Mouse (Mus musculus) kidney, adult 2 months (tissue): ENCODE data around the gene Smok2b. TPM values are rescaled to one million over a fixed set of nuclear protein-coding genes. Genes with fewer than 3 reads are reported as not detected.
"Not testable (repeated sequence)": the region's sequence is repeated elsewhere in the genome, so short reads cannot be mapped to it uniquely, and the experiment has no call there.

Source experiments
- DNase-seq: peaks from one replicate; pipeline ENCODE4 v3.0.0; 2021
- H3K27ac ChIP-seq: fragments of 200-500 bp; 2 replicates; pipeline ENCODE4 v1.5.1; 2012; ENCODE audit warnings: low read depth, low read length, control low read depth, inconsistent platforms; ENCODE audit not compliant: insufficient read depth
- H3K27me3 ChIP-seq: fragments of 200-500 bp; replicated peaks from 2 replicates; pipeline ENCODE4 v1.6.1; 2012; ENCODE audit warnings: mild to moderate bottlenecking, moderate library complexity, low read length, inconsistent platforms; ENCODE audit not compliant: control insufficient read depth, insufficient read depth
- H3K36me3 ChIP-seq: fragments of 200-500 bp; 2 replicates; pipeline ENCODE4 v1.6.1; 2012; ENCODE audit warnings: mild to moderate bottlenecking, moderate library complexity, low read length, inconsistent platforms; ENCODE audit not compliant: control insufficient read depth, insufficient read depth
- H3K4me1 ChIP-seq: fragments of 200-500 bp; 2 replicates; pipeline ENCODE4 v1.6.1; 2011; ENCODE audit warnings: low read length; ENCODE audit not compliant: control insufficient read depth, insufficient read depth
- H3K4me3 ChIP-seq: fragments of 200-500 bp; 2 replicates; pipeline ENCODE4 v1.5.1; 2011; ENCODE audit warnings: mild to moderate bottlenecking, low read depth, low read length, control low read depth; ENCODE audit not compliant: insufficient read depth
- CTCF ChIP-seq: fragments of 200-500 bp; conservative IDR thresholded peaks from 2 replicates; pipeline ENCODE4 v1.5.1; 2011; ENCODE audit warnings: low read depth, mild to moderate bottlenecking, control low read depth, low read length, moderate library complexity, mixed read lengths; ENCODE audit not compliant: insufficient read depth, insufficient read length
- POLR2A ChIP-seq: fragments of 200-500 bp; IDR thresholded peaks from one replicate; pipeline ENCODE4 v1.6.1; 2011; ENCODE audit warnings: low read depth, low read length, control low read depth
- WGBS: fragments of 180-500 bp; shearing (Covaris S2); methylation state at CpG from one replicate; pipeline ENCODE4 v1.1.7; 2018; 5-methylcytosine and 5-hydroxymethylcytosine counted together
- polyA plus RNA-seq: library from polyadenylated mRNA; depleted of rRNA; stranded (reverse); fragments of >200 nt; gene quantifications from 2 replicates; pipeline ENCODE4 v1.2.3, GENCODE M21; 2012

The Smok2b gene
- polyA plus RNA-seq, 1 experiment, result not detected

DNA sequence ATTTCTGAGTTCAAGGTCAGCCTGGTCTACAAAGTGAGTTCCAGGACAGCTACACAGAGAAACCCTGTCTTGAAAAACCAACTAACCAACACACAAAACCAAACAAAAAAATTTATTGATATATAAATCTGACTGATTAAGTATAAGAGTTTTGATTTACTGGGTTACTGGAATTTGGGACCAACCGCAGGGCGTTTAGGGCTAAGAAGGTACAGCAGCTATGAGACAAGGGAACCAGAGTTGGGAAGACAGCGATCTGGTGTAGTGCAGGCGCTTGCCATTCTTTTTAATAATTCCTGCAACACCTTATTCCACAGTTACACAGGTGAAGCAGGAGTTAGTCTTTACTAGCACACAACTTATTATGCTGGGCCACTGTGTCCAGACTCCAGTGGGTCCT, 28.5 kb upstream of the Smok2b start:
- not testable (repeated sequence) for DNase-seq, H3K27ac ChIP-seq, H3K4me1 ChIP-seq, H3K4me3 ChIP-seq, H3K36me3 ChIP-seq, H3K27me3 ChIP-seq
- 87% methylated on average over 4 of the region's 4 CpGs for WGBS

DNA sequence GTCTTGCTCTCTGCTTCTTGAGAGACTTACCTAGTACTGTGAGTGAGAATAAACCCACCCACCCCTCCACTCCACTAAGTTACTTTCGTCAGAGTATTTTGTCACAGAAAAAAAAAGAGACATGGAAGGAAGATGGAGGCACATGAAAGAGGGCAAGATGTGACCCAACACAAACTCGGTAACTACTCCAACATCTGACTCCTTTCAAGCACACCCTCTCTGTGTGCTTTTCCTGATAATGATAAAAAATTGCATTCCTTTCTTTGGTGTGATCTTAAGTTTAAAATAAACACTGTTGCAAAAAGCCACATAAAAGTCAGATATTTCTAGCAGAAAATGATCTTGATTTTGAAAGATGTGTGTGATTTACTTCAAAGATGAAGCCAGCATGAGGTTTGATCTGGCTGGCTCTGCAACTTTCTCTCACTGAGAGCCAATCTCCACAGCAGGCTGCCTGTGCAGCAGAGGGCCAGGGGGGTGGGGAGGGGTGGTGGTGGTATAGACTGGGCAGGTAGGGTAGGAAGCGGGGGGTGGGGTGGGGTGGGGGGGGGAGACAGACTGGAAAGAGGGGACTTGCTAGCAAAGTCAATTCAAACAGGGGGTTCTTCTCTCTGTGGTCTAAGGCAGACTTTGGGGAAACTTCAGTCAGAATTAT, 27.5 kb upstream of the Smok2b start:
- WGBS, result 82% methylated on average over 2 of the region's 3 CpGs

DNA sequence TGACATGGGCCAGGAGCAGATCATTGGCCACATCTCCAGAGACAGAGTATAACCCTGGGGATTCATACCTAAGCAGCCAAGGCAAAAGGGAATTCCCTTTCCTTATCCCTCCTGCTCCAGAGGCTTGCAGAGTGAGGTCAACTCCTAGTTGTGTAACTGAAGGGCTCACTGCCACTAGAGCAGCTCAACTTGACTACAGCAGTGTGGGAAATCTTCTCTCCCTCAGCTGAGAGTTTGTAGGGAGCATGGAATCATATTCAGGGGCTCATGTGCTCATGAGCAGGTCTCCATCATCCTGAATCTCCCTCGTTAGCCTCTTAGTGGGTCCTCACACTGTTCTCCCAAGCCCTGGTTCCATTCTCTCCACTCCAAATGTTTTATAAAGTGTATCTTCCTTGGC, 24.8 kb upstream of the Smok2b start:
- not testable (repeated sequence) for H3K4me3 ChIP-seq, H3K36me3 ChIP-seq, H3K27me3 ChIP-seq, DNase-seq, H3K4me1 ChIP-seq, H3K27ac ChIP-seq
- WGBS, result 82% methylated on average over 1 of the region's 1 CpGs

More for the DNA sequence above, 27.5 kb upstream of the Smok2b start:
- not testable (repeated sequence) for DNase-seq, H3K27ac ChIP-seq, H3K36me3 ChIP-seq, H3K27me3 ChIP-seq, H3K4me3 ChIP-seq, H3K4me1 ChIP-seq

DNA sequence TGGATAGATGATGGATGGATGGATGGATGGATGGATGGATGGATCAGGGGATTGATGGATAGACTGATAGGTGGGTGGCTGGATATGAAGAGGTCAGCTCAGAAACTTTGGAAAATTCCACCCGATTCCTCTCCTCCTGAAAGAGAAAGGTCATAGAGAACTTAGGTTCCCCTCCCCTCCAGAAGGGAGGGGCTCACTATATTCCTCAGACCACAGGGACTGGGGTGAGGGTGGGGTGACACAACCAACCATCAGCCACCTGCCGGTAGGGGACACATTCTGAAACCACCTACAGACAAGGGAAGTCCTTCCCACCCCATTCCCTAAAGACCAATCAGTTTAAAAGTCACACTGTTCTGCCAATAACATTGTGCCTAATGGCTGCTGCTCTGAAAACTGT, 23.6 kb upstream of the Smok2b start:
- TF ChIP-seq CTCF (no peak), POLR2A (no peak)
- Histone ChIP-seq H3K27ac (no peak overlapping the region), H3K4me3 (no peak overlapping the region), H3K4me1 (no peaks in the 10 kb centered on the region), H3K27me3 (no peaks in the 10 kb centered on the region), H3K36me3 (no peaks in the 10 kb centered on the region)
- 90% methylated on average over 2 of the region's 2 CpGs for WGBS
- no peak for DNase-seq

DNA sequence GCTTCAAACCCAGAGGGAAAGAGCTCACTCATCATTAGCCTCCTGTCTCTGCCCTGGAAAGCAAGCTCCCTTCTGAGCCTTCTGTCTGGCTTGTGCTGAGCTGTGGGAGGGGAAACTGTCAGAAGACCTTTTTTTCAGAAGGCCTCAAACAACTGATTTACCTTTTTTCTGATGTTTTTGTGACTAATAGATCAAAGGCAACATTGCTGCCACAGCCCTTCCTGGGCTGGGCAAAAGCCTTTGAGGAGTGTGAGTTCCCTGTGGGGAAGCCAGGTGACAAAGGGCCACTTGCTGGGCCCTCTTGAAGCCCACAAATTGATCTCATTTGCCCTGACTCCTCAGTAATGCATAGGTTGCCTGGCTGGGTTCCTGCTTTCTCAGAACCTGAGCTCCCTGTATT, 21.6 kb upstream of the Smok2b start:
- DNase-seq, H3K36me3 ChIP-seq, H3K27me3 ChIP-seq, H3K4me3 ChIP-seq, H3K27ac ChIP-seq, H3K4me1 ChIP-seq: not testable (repeated sequence)

DNA sequence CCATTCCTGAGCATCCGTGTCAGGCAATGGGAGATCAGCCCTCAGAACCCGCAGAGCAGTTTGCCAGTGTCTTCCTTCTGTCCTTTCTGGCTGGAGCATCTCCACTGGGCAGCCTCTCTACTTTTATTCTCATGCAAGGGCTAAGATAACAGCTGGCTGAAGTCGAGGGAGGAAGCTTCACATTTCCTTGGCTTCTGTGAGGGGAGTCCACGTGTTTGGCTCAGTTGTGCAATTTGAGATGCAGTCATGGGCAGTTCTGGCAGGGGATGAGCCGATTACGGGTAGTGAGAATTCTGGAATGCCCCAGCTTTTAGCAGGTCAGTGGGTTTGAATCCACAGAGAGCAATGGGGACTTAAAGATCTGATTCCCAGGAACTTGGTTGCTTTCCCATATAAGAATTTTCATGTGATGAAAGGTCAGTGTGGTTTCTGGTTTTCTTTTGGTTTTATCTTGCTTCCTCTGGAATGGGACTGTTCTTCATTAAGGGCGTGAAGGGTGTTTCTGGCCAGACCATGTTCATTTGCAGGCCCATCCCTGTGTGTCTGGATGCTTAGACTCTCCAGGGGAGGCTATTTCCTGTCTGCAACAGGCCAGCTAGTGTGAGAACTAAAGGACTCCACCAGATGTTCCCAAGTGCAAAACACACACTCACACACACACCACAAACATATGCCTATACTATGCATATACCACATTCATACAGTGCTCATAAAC, 17.8 kb upstream of the Smok2b start:
- H3K36me3 ChIP-seq, result no peaks in the 10 kb centered on the region
- no peaks in the 10 kb centered on the region for H3K27me3 ChIP-seq
- no peak overlapping the region for H3K27ac ChIP-seq
- no peaks in the 10 kb centered on the region for H3K4me1 ChIP-seq
- H3K4me3 ChIP-seq, result no peak overlapping the region
- TF ChIP-seq POLR2A, result no peak
- no peak for TF ChIP-seq CTCF
- DNase-seq, result no peak
- WGBS, result 61% methylated on average over 7 of the region's 7 CpGs

DNA sequence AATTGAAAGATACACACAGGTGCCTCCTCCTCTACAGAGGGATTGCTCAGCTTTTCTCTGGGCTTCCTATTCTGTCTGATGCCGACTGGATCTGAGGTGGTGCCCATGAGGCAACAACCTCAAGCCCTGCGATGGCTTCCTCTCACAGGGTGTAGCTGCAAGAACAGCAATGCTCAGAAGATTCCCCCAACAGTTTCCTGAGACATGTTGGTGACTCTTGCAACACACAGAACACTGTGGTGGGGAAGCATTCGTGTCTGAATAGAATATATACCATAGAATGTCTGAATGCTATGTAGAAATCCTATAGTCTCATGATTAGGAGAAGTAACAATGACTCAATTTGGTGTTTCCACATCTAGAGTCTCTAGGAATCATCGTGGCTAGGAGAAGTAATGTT, 15.9 kb upstream of the Smok2b start:
- no peaks in the 10 kb centered on the region for H3K36me3 ChIP-seq
- no peaks in the 10 kb centered on the region for H3K27me3 ChIP-seq
- no peak for DNase-seq
- H3K27ac ChIP-seq, result no peak overlapping the region
- 60% methylated on average over 4 of the region's 4 CpGs for WGBS
- no peak for TF ChIP-seq POLR2A
- no peak for TF ChIP-seq CTCF
- no peaks in the 10 kb centered on the region for H3K4me1 ChIP-seq
- H3K4me3 ChIP-seq, result no peak overlapping the region

DNA sequence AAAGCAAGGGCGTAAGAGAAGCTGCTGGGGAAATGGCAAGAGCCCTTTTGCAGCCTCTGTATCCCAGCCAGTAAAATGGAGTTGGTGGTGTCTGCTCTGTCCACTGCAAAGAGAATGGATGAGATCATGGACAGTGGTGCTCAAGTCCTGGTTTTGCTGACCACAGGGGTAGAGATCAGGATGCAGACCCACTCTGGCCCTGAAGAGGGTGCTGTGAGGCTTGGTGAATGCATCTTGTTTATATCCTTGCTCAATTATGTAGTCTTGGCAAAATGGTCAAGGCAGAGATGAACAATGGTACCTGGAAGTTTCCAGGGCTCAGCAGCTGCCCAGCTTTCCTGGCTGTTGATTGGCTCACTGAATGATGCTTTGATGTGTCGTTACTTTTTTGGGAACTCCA, 14.5 kb upstream of the Smok2b start:
- Histone ChIP-seq H3K4me1 (no peaks in the 10 kb centered on the region), H3K27ac (no peak overlapping the region), H3K36me3 (no peaks in the 10 kb centered on the region), H3K4me3 (no peak overlapping the region), H3K27me3 (no peaks in the 10 kb centered on the region)
- DNase-seq, result no peak
- WGBS, result 81% methylated on average over 2 of the region's 2 CpGs
- TF ChIP-seq CTCF (no peak), POLR2A (no peak)
